Mouse (Mus musculus) heart, postnatal 4 days (tissue): ENCODE results near the gene Gm37240. TPM values are rescaled to one million over a fixed set of nuclear protein-coding genes. Genes with fewer than 3 reads are reported as not detected.

Experiments
- DNase-seq: peaks from one replicate; pipeline ENCODE4 v3.0.0; 2021
- total RNA-seq, 2 experiments: library from RNA; stranded (reverse); gene quantifications; 2 replicates each; pipeline ENCODE4 v1.2.3; 2021

Gene Gm37240
- total RNA-seq, 2 experiments from 2014 or later, result 19.6 to 20.6 TPM

- DNase-seq, result no peak
Observed at GRCm38 (mm10) chr3:84488716-84489115, 1398.6 kb downstream of the Gm37240 start.

- DNase-seq, result no peak
Observed at GRCm38 (mm10) chr3:84484891-84485290, 1402.4 kb downstream of the Gm37240 start.

GRCm38 (mm10) chr3:84484333-84484732, 1403.0 kb downstream of the Gm37240 start:
- DNase-seq, result no peak

DNA sequence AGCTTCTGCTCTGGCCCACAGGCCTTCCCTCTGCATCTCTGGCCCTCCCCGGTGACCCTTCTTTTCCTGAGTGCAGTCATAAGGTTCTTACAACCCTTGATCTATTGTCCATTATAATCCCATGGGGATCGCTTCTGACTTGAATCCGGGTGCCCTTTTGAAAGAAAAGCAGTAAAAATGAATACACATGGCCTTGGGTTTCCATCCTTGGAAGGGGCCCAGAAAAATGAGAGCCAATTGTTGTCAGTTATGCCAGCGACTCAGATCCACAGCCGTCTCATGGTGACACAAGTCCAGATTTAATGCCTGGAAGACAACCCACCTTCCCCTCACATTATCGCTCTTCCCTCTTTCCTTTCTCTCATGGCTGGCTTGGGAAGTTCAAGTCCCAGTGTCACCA, 1405.2 kb downstream of the Gm37240 start:
- DNase-seq, result no peak

DNA sequence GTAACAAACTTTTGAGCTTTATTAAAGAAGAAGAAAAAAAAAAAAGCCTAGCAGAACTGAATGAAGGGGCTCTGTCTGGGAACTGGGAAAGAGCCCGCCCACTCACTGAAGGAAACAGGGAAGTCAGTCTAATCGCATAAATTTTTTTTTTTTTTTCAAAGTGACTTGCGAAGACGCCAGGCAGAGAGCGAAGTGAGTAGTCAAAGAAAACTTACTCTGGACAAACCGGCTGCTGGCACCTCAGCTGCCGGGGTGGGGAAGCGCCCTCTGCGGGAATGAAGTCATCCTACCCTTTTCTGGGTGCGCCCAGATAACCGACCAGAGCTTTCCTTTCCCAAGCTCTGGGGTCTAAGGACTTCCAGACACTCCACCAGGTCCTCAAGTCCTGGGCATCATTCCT, 1406.2 kb downstream of the Gm37240 start:
- peak; percentile 61 for DNase-seq

DNA sequence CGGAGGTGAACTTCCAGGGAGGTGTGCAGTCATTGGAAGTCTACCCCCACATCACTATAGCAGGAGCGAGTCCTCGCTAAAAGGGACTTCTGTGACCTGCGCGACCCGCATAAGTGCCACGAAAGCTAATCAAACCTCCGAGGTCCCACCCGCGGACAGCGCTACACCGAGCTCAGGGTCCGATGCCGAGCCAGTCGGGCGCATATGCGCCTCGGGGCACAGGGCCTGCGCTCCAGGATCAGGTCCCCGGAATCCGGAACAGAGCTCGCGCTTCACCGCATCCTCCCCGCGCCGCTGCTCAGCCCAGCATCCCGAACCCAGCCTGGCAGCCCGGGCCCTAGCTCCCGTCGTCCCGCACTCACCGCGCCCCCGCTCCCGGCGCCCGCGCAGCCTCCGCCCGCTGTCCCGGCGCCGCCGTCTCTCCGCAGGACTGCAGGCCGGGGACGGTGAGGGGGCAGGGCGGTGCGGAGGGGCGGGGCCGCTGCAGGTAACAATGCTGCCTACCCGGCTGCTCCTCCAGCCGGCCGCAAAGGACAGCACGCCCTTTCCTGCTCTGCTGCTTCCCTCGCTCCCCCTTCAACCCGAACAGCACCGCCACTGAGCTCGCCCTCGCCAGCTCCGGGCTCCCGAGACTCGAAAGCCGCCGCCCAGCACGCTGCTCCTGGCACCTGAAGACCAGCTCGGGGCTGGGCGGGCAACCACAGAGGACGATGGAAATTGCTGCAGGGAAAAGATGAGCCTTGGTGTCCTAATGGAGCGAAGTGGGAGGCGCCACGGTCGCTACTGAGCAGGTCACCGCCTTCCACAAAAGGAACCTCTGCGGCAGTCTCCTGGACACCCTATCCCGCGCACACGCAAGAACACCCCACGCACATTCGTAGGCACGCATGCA, 1407.1 kb downstream of the Gm37240 start, which contains the start of gene Fhdc1:
TSS of gene Fhdc1 (minus strand) at position 424 of the 892 bp plus-strand sequence.
- peak; percentile 52 for DNase-seq

DNA sequence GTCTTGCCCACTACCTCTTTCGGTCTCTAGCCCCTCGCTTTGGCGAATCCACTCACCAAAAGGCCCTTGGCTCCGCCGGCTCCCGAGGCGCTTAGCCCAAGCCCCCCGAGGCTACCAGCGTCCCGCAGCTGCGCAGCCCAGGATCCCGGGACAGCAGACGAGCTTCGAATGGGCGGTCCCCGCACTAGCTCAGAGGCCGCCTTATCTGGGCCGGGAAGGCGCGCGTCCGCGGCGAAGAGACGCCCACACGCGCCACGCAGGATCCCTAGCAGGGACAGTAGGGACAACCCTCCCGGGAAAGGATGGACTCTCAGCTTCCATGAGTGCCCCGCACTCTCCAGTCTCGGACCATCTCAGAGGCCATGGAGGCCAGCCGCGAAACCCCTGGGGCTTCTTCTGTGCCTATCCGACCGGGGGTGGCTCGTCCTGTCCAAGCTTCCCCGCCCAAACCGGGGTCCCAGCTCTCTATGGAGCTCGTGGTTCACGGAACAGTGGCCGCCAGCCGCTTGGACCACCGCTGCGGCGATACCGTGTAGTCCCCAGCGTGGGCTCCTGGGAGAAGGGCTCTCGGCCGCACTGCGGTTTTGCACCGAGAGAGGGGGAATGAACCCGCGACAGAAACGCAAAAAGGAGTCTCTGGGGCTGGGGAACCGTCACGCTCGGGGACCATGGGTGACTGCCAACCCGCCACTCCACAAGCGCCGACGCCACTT, 1407.9 kb downstream of the Gm37240 start:
- peak; percentile 52 for DNase-seq

- DNase-seq, result no peak
Observed at GRCm38 (mm10) chr3:84478896-84479292, 1408.4 kb downstream of the Gm37240 start.

GRCm38 (mm10) chr3:84478195-84478594, 1409.1 kb downstream of the Gm37240 start:
- DNase-seq, result no peak

GRCm38 (mm10) chr3:84477498-84477897, 1409.8 kb downstream of the Gm37240 start:
- no peak for DNase-seq

DNA sequence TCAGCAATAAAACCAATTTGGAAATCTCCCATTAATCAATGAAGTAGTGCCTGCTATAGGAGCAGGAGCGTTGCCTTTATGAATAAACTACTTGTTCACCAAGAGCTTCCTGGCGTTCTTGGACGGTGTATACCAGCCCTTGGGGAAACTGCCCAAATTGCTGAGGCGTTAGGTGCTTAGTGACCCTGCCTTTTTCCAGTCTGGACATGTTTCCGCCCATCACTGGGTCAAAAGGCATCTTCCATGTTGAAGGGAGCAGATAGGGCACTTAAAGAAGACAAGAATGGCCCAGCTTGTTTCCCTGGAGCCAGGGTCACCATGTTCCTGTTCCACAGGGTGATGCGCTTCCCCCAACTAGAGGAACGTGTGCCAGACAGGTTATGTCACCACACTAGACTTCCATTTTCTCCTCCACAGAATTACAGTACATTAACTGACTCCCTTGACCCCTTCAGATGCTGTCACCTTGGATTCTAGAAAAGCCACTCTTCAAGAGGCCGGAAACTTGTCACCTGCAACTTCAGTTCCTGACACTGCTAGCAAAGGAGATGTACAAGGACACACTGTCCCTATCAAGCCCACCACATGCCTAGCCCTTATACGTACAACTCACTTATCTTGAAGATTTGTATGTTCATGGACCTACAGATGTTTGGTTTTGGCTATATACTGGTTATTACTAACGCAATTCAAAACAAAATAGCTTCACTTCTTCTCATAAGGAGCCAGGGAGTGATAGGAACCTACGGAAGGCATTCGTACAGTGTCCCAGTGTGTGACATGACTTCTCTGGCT, 1412.1 kb downstream of the Gm37240 start:
- DNase-seq, result no peak

- DNase-seq, result no peak
Observed at GRCm38 (mm10) chr3:84474398-84474797, 1412.9 kb downstream of the Gm37240 start.

DNA sequence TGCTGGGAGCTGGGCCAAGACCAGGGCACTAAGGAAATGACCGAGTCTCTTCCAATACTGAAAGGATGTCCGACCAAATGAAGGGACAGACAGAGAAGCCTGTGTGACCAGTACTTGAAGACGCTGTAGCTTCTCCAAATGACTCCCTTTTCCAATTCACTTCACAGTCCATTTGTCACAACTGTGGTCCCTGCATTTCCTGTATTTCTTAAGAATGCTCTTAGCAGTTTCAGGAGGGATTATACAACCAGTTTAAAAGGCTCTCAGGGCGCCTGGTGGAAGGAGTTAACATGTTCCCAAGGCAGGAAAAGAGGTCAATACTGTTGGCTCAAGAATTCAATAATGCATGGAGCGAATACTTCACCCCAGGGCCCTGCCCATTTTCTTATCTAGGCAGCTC, 1414.4 kb downstream of the Gm37240 start:
- DNase-seq, result no peak

GRCm38 (mm10) chr3:84472527-84472926, 1414.8 kb downstream of the Gm37240 start:
- DNase-seq, result no peak

GRCm38 (mm10) chr3:84471146-84471545, 1416.2 kb downstream of the Gm37240 start:
- no peak for DNase-seq

DNA sequence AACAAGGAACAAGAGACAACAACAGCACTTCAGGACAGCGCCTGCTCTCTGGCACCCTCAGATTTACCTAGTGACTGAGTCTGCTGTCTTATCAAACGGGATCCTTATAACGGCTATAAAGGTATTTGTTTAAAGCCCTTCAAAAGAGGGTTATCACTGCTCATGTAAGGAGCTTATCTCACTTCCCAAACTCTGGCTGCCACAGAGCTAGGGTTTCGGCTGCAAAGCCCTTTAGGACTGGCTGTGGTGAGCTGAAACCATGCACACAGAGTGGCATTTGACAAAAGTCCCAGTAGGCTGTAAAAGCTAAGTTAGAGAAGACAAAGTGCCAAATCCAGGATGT, 1419.2 kb downstream of the Gm37240 start:
- no peak for DNase-seq

GRCm38 (mm10) chr3:84467419-84468110, 1419.8 kb downstream of the Gm37240 start:
- no peak for DNase-seq

DNA sequence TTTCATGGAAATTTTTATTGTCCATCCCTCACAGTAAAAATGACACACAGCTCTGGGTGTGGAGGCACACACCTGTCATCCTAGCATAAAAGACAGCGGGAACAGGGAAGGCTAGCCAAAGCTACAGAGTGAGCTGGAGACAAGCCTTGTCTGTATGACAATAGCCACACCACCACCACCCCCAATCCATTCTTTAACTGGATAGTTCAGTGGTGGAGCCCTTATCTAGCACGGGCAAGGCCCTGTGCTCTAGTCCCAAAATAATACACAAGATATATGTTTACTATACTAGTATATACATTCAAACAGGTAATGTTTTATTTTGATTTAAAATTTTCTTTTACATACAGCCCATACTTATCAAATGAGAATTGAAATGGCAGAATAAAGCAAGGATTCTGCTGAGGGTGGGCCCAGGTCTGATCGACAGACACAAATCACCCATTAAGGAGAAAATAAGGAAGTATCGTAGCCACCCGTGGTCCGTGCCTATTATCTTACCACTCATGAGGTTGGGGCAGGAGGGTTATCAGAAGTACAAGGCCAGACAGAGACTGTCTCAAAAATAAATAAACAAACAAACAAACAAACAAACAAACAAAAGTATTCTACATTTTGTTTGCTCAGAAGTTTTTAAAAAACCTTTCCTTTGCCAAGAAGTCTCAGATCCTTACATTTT, 1421.4 kb downstream of the Gm37240 start:
- DNase-seq, result no peak

- DNase-seq, result peak; percentile 3
Observed at GRCm38 (mm10) chr3:84461687-84462086, 1425.6 kb downstream of the Gm37240 start.

DNA sequence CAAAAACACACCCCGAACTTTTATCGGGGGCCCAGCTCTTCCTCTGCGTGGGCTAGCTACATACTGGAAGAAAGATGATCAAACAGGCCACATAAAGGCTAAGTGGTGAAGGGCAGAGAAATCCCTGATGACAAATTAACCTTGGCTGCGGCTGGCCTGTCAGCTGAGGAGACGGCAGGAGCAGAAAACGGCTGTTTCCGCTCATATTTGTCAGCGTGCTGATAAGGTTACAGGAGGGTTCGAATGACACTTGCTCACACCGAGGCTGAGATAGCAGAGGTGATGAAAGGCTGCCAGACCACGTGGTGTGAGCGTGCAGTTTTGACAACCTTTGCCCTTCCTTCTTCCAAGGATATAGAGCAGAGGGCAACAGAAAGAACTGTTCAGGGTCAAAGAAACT, 1426.4 kb downstream of the Gm37240 start:
- DNase-seq, result peak; percentile 44

DNA sequence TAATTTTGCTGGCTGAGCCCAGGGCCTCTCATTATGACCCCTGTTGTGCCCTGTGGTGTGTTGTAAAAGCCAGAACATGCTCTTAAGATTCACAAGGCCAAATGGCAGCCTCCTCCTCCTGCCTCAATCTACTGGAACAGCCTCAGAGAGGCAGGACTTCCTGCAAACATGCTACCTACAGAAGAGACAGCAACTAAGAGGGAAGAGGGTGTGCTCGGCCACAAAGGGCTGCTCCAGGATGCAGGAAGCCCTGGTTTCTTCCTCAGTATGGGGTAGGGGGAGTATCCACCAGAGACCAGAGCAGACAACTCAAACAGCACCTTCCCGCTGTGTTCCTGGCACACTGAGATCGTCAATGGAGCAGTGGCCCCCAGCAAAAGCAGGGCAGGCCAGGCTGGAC, 1426.8 kb downstream of the Gm37240 start:
- no peak for DNase-seq
